Mouse (Mus musculus) adrenal gland, adult 2 months (tissue): ENCODE data around the gene Mmd. TPM values are rescaled to one million over a fixed set of nuclear protein-coding genes. Genes with fewer than 3 reads are reported as not detected.
A peak's percentile ranks its signal among the peaks of the same experiment; 100 is the strongest.

Experiments used
- DNase-seq: peaks from one replicate; pipeline ENCODE4 v3.0.0; 2021
- polyA plus RNA-seq: library from polyadenylated mRNA; depleted of rRNA; stranded (reverse); fragments of >200 nt; gene quantifications from 2 replicates; pipeline ENCODE4 v1.2.3, GENCODE M21; 2012; rRNA removed
- total RNA-seq, 2 experiments: library from RNA; stranded (reverse); gene quantifications; 2 replicates each; pipeline ENCODE4 v1.2.3; 2021

The Mmd gene
- total and polyA plus RNA-seq, 3 experiments, result 51.7 to 147 (median 110) TPM

GRCm38 (mm10) chr11:90283601-90284000 lies 34.3 kb downstream of the Mmd start:
- no peak for DNase-seq

GRCm38 (mm10) chr11:90284079-90284478 lies 34.8 kb downstream of the Mmd start:
- DNase-seq, result no peak

- DNase-seq, result no peak
Measured at GRCm38 (mm10) chr11:90284623-90285022, 35.4 kb downstream of the Mmd start.

GRCm38 (mm10) chr11:90286550-90287154 lies 37.4 kb downstream of the Mmd start:
- peak; percentile 24 for DNase-seq

- no peak for DNase-seq
Measured at GRCm38 (mm10) chr11:90291156-90291555, 41.9 kb downstream of the Mmd start.

GRCm38 (mm10) chr11:90292766-90293165 lies 43.5 kb downstream of the Mmd start:
- DNase-seq, result no peak

GRCm38 (mm10) chr11:90294622-90295021 lies 45.4 kb downstream of the Mmd start:
- DNase-seq, result no peak

GRCm38 (mm10) chr11:90306067-90306466 lies 56.8 kb downstream of the Mmd start:
- DNase-seq, result no peak

GRCm38 (mm10) chr11:90306993-90307392 lies 57.7 kb downstream of the Mmd start:
- DNase-seq, result peak; percentile 58

- DNase-seq, result no peak
Measured at GRCm38 (mm10) chr11:90314606-90315005, 65.3 kb downstream of the Mmd start.

GRCm38 (mm10) chr11:90317482-90317881 lies 68.2 kb downstream of the Mmd start:
- DNase-seq, result peak; percentile 40

- DNase-seq, result no peak
Measured at GRCm38 (mm10) chr11:90320922-90321321, 71.7 kb downstream of the Mmd start.

- no peak for DNase-seq
Measured at GRCm38 (mm10) chr11:90324597-90324996, 75.3 kb downstream of the Mmd start.

- no peak for DNase-seq
Measured at GRCm38 (mm10) chr11:90326146-90326545, 76.9 kb downstream of the Mmd start.

- no peak for DNase-seq
Measured at GRCm38 (mm10) chr11:90326836-90327235, 77.6 kb downstream of the Mmd start.

Other genes with a start within 250 kb of the Mmd start
- gene Pctp, start 246.6 kb upstream of the Mmd start, total RNA-seq, result 1 to 10 TPM; 7.6 to 9.7 TPM
- 1.2 and 1.3 TPM in 2 replicates for gene Pctp, start 246.6 kb upstream of the Mmd start, polyA plus RNA-seq
- gene Tmem100, start 219.1 kb upstream of the Mmd start, total RNA-seq, result 1 to 10 TPM; 4.1 to 4.4 TPM
- 1.1 and 1.5 TPM in 2 replicates for gene Tmem100, start 219.1 kb upstream of the Mmd start, polyA plus RNA-seq
- 1 to 10 TPM; 3.0 to 5.5 TPM for gene Gm45716, start 61.8 kb upstream of the Mmd start, total RNA-seq
- 1.5 and 3.7 TPM in 2 replicates for gene Gm45716, start 61.8 kb upstream of the Mmd start, polyA plus RNA-seq
- gene Hlf, start 141.4 kb downstream of the Mmd start, total RNA-seq, result 10 to 100 TPM in 1 of 2 experiments, 1 to 10 TPM in 1; 9.0 to 16.4 TPM
- 16.8 and 18.0 TPM in 2 replicates for gene Hlf, start 141.4 kb downstream of the Mmd start, polyA plus RNA-seq